7 mouse cellular contexts compared by ENCODE assay signal in genomic region chr10:89383462-89383861, GRCm38 (mm10). TPM values are rescaled to one million over a fixed set of nuclear protein-coding genes. Genes with fewer than 3 reads are reported as not detected.
DNase-seq lines count a peak whose midpoint lies in the region; ATAC-seq lines count a peak whose summit lies in the region.

No protein-coding gene starts in this region.

- no peaks in the 10 kb centered on the region for H3K9me3 ChIP-seq in intestine, embryonic 15.5 days
- no peaks in the 10 kb centered on the region for H3K9me3 ChIP-seq in midbrain, embryonic 12.5 days

- ATAC-seq in common myeloid progenitor, adult 5-6 weeks (replicated peaks; ENCODE audit: low read depth, poor library complexity, severe bottlenecking) = peak; percentile 98
- peak; percentile 49; the same call in 1 of the 2 replicates for ATAC-seq in intestine, embryonic 15.5 days
- peak; percentile 80 for ATAC-seq in midbrain, embryonic 12.5 days (ENCODE audit: low FRiP score, low read depth)

- 6% methylated on average over 5 of the region's 5 CpGs for WGBS in intestine, embryonic 15.5 days
- WGBS in midbrain, embryonic 12.5 days = 8% methylated on average over 5 of the region's 5 CpGs

- H3K36me3 ChIP-seq in intestine, embryonic 15.5 days = no peaks in the 10 kb centered on the region
- H3K36me3 ChIP-seq in midbrain, embryonic 12.5 days = no peaks in the 10 kb centered on the region

- DNase-seq in adrenal gland, adult (ENCODE audit: inconsistent age in 2 of 2, low spot score in 1 of 2) = peak; percentile 64 to 90
- DNase-seq in gastrocnemius, postnatal 14 days = peak; percentile 71
- DNase-seq in left cerebral cortex, adult 9 months (ENCODE audit: low spot score in 2 of 2) = peak; percentile 23 to 66
- peak; percentile 40 for DNase-seq in spleen, adult 12 weeks (ENCODE audit: low spot score)

- H3K27ac ChIP-seq in intestine, embryonic 15.5 days = no peak overlapping the region
- H3K27ac ChIP-seq in midbrain, embryonic 12.5 days (replicated peaks) = no peak overlapping the region

- H3K9ac ChIP-seq in intestine, embryonic 15.5 days = no peak overlapping the region
- H3K9ac ChIP-seq in midbrain, embryonic 12.5 days (replicated peaks) = no peak overlapping the region

- intact Hi-C loops in gastrocnemius, postnatal 14 days (cut with DNase I; ENCODE audit: low total_unique reads) = loop anchor here (5.0 kb wide), 1 partner anchor 56 kb away; no protein-coding TSS in a partner anchor

- no peaks in the 10 kb centered on the region for H3K4me1 ChIP-seq in intestine, embryonic 15.5 days (replicated peaks)
- no peaks in the 10 kb centered on the region for H3K4me1 ChIP-seq in midbrain, embryonic 12.5 days

- H3K27me3 ChIP-seq in intestine, embryonic 15.5 days (replicated peaks) = no peaks in the 10 kb centered on the region
- H3K27me3 ChIP-seq in midbrain, embryonic 12.5 days = no peaks in the 10 kb centered on the region

- H3K4me3 ChIP-seq in intestine, embryonic 15.5 days (replicated peaks) = no peak overlapping the region
- H3K4me3 ChIP-seq in midbrain, embryonic 12.5 days = no peak overlapping the region

- no peak overlapping the region for H3K4me2 ChIP-seq in intestine, embryonic 15.5 days (replicated peaks)
- H3K4me2 ChIP-seq in midbrain, embryonic 12.5 days (replicated peaks) = no peak overlapping the region

RNA-seq across cellular contexts. Expression of gene Ano4, which starts 38.9 kb away (rescaled TPM):
- 8.8 TPM in 1 of 2 replicates, not detected in the other for total RNA-seq in common myeloid progenitor, adult 5-6 weeks (2017)
- 1 to 10 TPM in 1 of 2 experiments, under 1 TPM in 1; 0.70 to 1.0 TPM for total RNA-seq in gastrocnemius, postnatal 14 days (2021)
- 0.47 and 0.48 TPM in 2 replicates for polyA plus RNA-seq in intestine, embryonic 15.5 days (2015; fragmentation: Nextera tagmentation; extraction: Ambion mirVana)
- polyA plus RNA-seq in midbrain, embryonic 12.5 days (2016; fragmentation: Nextera tagmentation; extraction: Ambion mirVana) = 3.1 and 3.4 TPM in 2 replicates
